Mouse (Mus musculus) bone marrow macrophage, adult 2 months (primary cell): ENCODE results near the gene Zdhhc23. TPM values are rescaled to one million over a fixed set of nuclear protein-coding genes. Genes with fewer than 3 reads are reported as not detected.

ENCODE experiments used
- H3K27ac ChIP-seq: 2 replicates; pipeline ENCODE4 v1.5.1; 2012; ENCODE audit warnings: low read depth, low read length; ENCODE audit not compliant: insufficient read depth
- H3K4me1 ChIP-seq: 2 replicates; pipeline ENCODE4 v1.6.1; 2012; ENCODE audit warnings: low read length; ENCODE audit not compliant: control insufficient read depth, insufficient read depth
- H3K4me3 ChIP-seq: 2 replicates; pipeline ENCODE4 v1.5.1; 2012; ENCODE audit warnings: mild to moderate bottlenecking, low read length, moderate library complexity; ENCODE audit not compliant: insufficient read depth
- CTCF ChIP-seq: IDR thresholded peaks from 2 replicates; pipeline ENCODE4 v1.5.1; 2012; ENCODE audit warnings: low read depth, mild to moderate bottlenecking, low read length, moderate library complexity
- POLR2A ChIP-seq: IDR thresholded peaks from 2 replicates; pipeline ENCODE4 v1.6.1; 2012; ENCODE audit warnings: mild to moderate bottlenecking, low read depth, low read length, borderline replicate concordance
- polyA plus RNA-seq: library from polyadenylated mRNA; stranded (reverse); fragments of >200 nt; gene quantifications from 2 replicates; pipeline ENCODE4 v1.2.4, GENCODE M21; 2012; ENCODE audit not compliant: missing spikeins, insufficient read depth, insufficient read length

Gene Zdhhc23
- polyA plus RNA-seq, 1 experiment, result 1.3 TPM

- Histone ChIP-seq H3K4me1 (no peaks in the 10 kb centered on the region), H3K27ac (no peak overlapping the region), H3K4me3 (no peak overlapping the region)
- TF ChIP-seq CTCF (no peak), POLR2A (no peak)
Measured at GRCm38 (mm10) chr16:43922024-43922423, 57.6 kb downstream of the Zdhhc23 start.

- TF ChIP-seq POLR2A (no peak), CTCF (no peak)
- Histone ChIP-seq H3K4me1 (no peaks in the 10 kb centered on the region), H3K4me3 (no peak overlapping the region), H3K27ac (no peak overlapping the region)
Measured at GRCm38 (mm10) chr16:43918867-43919266, 60.7 kb downstream of the Zdhhc23 start.

Other genes starting within 250 kb of the Zdhhc23 start
- gene Drd3, start 225.8 kb downstream of the Zdhhc23 start, polyA plus RNA-seq, result not detected in 2 replicates
- 7.5 and 9.5 TPM in 2 replicates for gene Ccdc191, start 90.0 kb downstream of the Zdhhc23 start, polyA plus RNA-seq
- gene Qtrt2, start 53.0 kb downstream of the Zdhhc23 start, polyA plus RNA-seq, result 7.3 and 11.9 TPM in 2 replicates
- 0.39 TPM in 1 of 2 replicates, not detected in the other for gene Gramd1c, start 83.6 kb upstream of the Zdhhc23 start, polyA plus RNA-seq
- 244 and 271 TPM in 2 replicates for gene Atp6v1a, start 159.9 kb upstream of the Zdhhc23 start, polyA plus RNA-seq
- gene Naa50, start 160.0 kb upstream of the Zdhhc23 start, polyA plus RNA-seq, result 67.2 TPM in 2 replicates
- gene Usf3, start 193.5 kb upstream of the Zdhhc23 start, polyA plus RNA-seq, result 13.6 and 18.4 TPM in 2 replicates